Mouse (Mus musculus) v-Abl transformed pro-B cells (cell line): ENCODE data around the gene Upk3bl.

Experiments used
- in situ Hi-C, 2 experiments: fragments of 400-800 bp; cut with MboI; formaldehyde crosslinking; loops; one replicate each; pipeline ENCODE4 v1.15.1; 2025; ENCODE audit not compliant: unreplicated experiment in 2 of 2

Gene Upk3bl

GRCm38 (mm10) chr5:136054301-136055077 is at the start of gene Upk3bl:
TSS of gene Upk3bl (plus strand) at chr5:136054492.
- in situ Hi-C loops, result loop anchor here in 1 of 2 experiments (5.0 kb wide), 2 partner anchors 72 to 152 kb away; partner anchors contain the start of gene Zp3

- in situ Hi-C loops, result no loop called here
Observed at GRCm38 (mm10) chr5:136004537-136004936, 49.8 kb upstream of the Upk3bl start.

- in situ Hi-C loops, result no loop called here
Observed at GRCm38 (mm10) chr5:136007745-136008144, 46.5 kb upstream of the Upk3bl start.

- in situ Hi-C loops, result no loop called here
Observed at GRCm38 (mm10) chr5:136014877-136015276, 39.4 kb upstream of the Upk3bl start.

- in situ Hi-C loops, result no loop called here
Observed at GRCm38 (mm10) chr5:136015586-136015985, 38.7 kb upstream of the Upk3bl start.

GRCm38 (mm10) chr5:136016014-136016876 is 38.0 kb upstream of the Upk3bl start:
- in situ Hi-C loops, result no loop called here

GRCm38 (mm10) chr5:136017262-136017661 is 37.0 kb upstream of the Upk3bl start:
- in situ Hi-C loops, result no loop called here

- in situ Hi-C loops, result no loop called here
Observed at GRCm38 (mm10) chr5:136018726-136019125, 35.6 kb upstream of the Upk3bl start.

- in situ Hi-C loops, result no loop called here
Observed at GRCm38 (mm10) chr5:136019907-136020306, 34.4 kb upstream of the Upk3bl start.

- in situ Hi-C loops, result no loop called here
Observed at GRCm38 (mm10) chr5:136025712-136026111, 28.6 kb upstream of the Upk3bl start.

- in situ Hi-C loops, result no loop called here
Observed at GRCm38 (mm10) chr5:136026859-136027258, 27.4 kb upstream of the Upk3bl start.

- in situ Hi-C loops, result no loop called here
Observed at GRCm38 (mm10) chr5:136027612-136028311, 26.5 kb upstream of the Upk3bl start.

GRCm38 (mm10) chr5:136034868-136035267 is 19.4 kb upstream of the Upk3bl start:
- in situ Hi-C loops, result no loop called here

- in situ Hi-C loops, result no loop called here
Observed at GRCm38 (mm10) chr5:136035285-136035684, 19.0 kb upstream of the Upk3bl start.

GRCm38 (mm10) chr5:136036667-136037066 is 17.6 kb upstream of the Upk3bl start:
- in situ Hi-C loops, result no loop called here

- in situ Hi-C loops, result no loop called here
Observed at GRCm38 (mm10) chr5:136038258-136039214, 15.8 kb upstream of the Upk3bl start, which contains the start of gene Upk3b. TSS of gene Upk3b (plus strand) at chr5:136038496.

- in situ Hi-C loops, result no loop called here
Observed at GRCm38 (mm10) chr5:136040210-136040609, 14.1 kb upstream of the Upk3bl start.

- in situ Hi-C loops, result no loop called here
Observed at GRCm38 (mm10) chr5:136041260-136041659, 13.0 kb upstream of the Upk3bl start.

GRCm38 (mm10) chr5:136041666-136042065 is 12.6 kb upstream of the Upk3bl start:
- in situ Hi-C loops, result no loop called here

- in situ Hi-C loops, result loop anchor here in 1 of 2 experiments (5.0 kb wide), 3 partner anchors 63 to 142 kb away; partner anchors contain the start of genes Alkbh4, Lrwd1 and Zp3
Observed at GRCm38 (mm10) chr5:136044865-136045264, 9.4 kb upstream of the Upk3bl start.
